Mouse (Mus musculus) kidney, adult 2 months (tissue): ENCODE measurements around the gene Tlx1.

ENCODE experiments used
- CTCF ChIP-seq: fragments of 200-500 bp; conservative IDR thresholded peaks from 2 replicates; pipeline ENCODE4 v1.5.1; 2011; ENCODE audit warnings: low read depth, mild to moderate bottlenecking, control low read depth, low read length, moderate library complexity, mixed read lengths; ENCODE audit not compliant: insufficient read depth, insufficient read length
- POLR2A ChIP-seq: fragments of 200-500 bp; IDR thresholded peaks from one replicate; pipeline ENCODE4 v1.6.1; 2011; ENCODE audit warnings: low read depth, low read length, control low read depth

- TF ChIP-seq POLR2A = no peak
- TF ChIP-seq CTCF = no peak
Observed at GRCm38 (mm10) chr19:45142531-45142930, 7.9 kb upstream of the Tlx1 start.
